Mouse (Mus musculus) forebrain, embryonic 12.5 days (tissue): ENCODE data around the gene Stk39. TPM values are rescaled to one million over a fixed set of nuclear protein-coding genes. Genes with fewer than 3 reads are reported as not detected.
A peak's percentile ranks its signal among the peaks of the same experiment; 100 is the strongest.

Experiments used
- ATAC-seq: fragments of 200-750 bp; cut with Nextera tagmentation; 2 replicates; pipeline ENCODE4 v1.8.0; 2017; ENCODE audit warnings: moderate TSS enrichment; ENCODE audit not compliant: low FRiP score
- H3K27ac ChIP-seq: fragments of 300-500 bp; sonication (generic); 2 replicates; pipeline ENCODE4 v1.5.1; 2016; ENCODE audit warnings: mild to moderate bottlenecking
- H3K27me3 ChIP-seq: fragments of 300-500 bp; sonication (generic); 2 replicates; pipeline ENCODE4 v1.6.1; 2016; ENCODE audit warnings: mild to moderate bottlenecking
- H3K36me3 ChIP-seq: fragments of 300-500 bp; sonication (generic); replicated peaks from 2 replicates; pipeline ENCODE4 v1.6.1; 2016; ENCODE audit warnings: mild to moderate bottlenecking
- H3K4me1 ChIP-seq: fragments of 300-500 bp; sonication (generic); 2 replicates; pipeline ENCODE4 v1.6.1; 2016
- H3K4me2 ChIP-seq: fragments of 300-500 bp; sonication (generic); 2 replicates; pipeline ENCODE4 v1.6.1; 2016; ENCODE audit warnings: mild to moderate bottlenecking, moderate library complexity
- H3K4me3 ChIP-seq: fragments of 300-500 bp; sonication (generic); replicated peaks from 2 replicates; pipeline ENCODE4 v1.5.1; 2016; ENCODE audit warnings: mild to moderate bottlenecking
- H3K9ac ChIP-seq: fragments of 300-500 bp; sonication (generic); 2 replicates; pipeline ENCODE4 v1.6.1; 2016; ENCODE audit warnings: mild to moderate bottlenecking
- H3K9me3 ChIP-seq: fragments of 300-500 bp; sonication (generic); 2 replicates; pipeline ENCODE4 v1.6.1; 2016
- WGBS: fragments of 180-500 bp; shearing (Covaris S2); methylation state at CpG from one replicate; pipeline ENCODE4 v1.1.7; 2016; 5-methylcytosine and 5-hydroxymethylcytosine counted together
- polyA plus RNA-seq: library from polyadenylated mRNA; unstranded; fragments of >200 nt; fragmentation: Nextera tagmentation; extraction: Ambion mirVana; gene quantifications from 2 replicates; pipeline ENCODE4 v1.2.1, GENCODE M21; 2016

Gene Stk39
- polyA plus RNA-seq, 1 experiment from 2014 or later, result 43.6 TPM

GRCm38 (mm10) chr2:68284391-68284790, 187.7 kb downstream of the Stk39 start:
- no peaks in the 10 kb centered on the region for H3K4me1 ChIP-seq
- no peaks in the 10 kb centered on the region for H3K9me3 ChIP-seq
- 88% methylated on average over 2 of the region's 2 CpGs for WGBS
- H3K4me2 ChIP-seq, result no peak overlapping the region
- no peak overlapping the region for H3K9ac ChIP-seq
- peaks cover 16% of the 10 kb centered on the region; the same call in 1 of the 2 replicates for H3K36me3 ChIP-seq
- no peaks in the 10 kb centered on the region for H3K27me3 ChIP-seq
- no peak overlapping the region for H3K4me3 ChIP-seq
- ATAC-seq, result no peak
- H3K27ac ChIP-seq, result no peak overlapping the region

DNA sequence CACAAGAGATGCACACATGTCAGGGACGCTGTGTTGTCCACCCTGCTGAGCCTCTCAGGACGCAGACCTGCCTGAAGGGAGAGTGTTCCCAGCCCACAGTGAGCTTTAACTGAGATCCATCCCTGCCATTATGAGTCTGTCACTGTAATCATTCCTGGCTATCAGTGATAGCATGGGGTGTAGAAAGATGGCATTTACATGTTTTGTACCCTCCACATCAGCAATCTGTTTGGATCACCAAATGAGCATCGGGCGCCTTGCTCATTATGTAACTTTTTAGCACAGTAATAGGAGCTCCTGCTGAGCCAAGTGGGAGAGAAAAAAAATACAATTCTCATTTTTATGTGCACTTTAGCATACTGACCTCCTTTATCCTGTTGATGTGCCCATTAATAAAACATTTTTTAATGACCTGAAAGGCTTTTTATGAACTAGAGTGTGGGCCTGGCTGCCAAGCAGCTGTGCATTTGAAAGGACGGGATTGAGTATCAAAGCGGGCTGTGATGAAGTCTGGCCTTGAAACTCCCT, 189.0 kb downstream of the Stk39 start:
- no peak overlapping the region for H3K27ac ChIP-seq
- ATAC-seq, result 0 out of 2 replicates have a peak, but pooled peaks have one; percentile 23
- H3K4me1 ChIP-seq, result no peaks in the 10 kb centered on the region
- H3K9me3 ChIP-seq, result no peaks in the 10 kb centered on the region
- no peak overlapping the region for H3K9ac ChIP-seq
- H3K4me2 ChIP-seq, result no peak overlapping the region
- 78% methylated on average over 6 of the region's 6 CpGs for WGBS
- no peak overlapping the region for H3K4me3 ChIP-seq
- H3K36me3 ChIP-seq, result peaks cover 16% of the 10 kb centered on the region; the same call in 1 of the 2 replicates
- no peaks in the 10 kb centered on the region for H3K27me3 ChIP-seq

DNA sequence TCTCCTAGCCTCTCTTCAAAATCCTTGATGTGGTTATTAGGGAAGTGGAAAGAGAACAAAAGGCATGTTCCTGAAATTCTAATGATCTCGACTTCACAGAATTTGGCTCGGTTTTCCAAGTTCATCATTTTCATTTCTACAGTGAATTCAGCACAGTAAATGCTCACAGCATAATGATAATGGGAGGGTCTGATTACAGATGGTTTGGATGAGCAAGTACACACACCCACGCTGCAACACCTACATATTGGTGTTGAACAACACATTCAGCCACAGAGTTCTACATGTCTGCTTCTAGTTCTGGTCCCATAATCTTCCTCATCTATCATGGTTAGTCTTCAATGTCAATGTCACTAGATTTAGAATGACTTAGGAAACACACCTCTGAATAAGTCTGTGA, 190.5 kb downstream of the Stk39 start:
- Histone ChIP-seq H3K27me3 (no peaks in the 10 kb centered on the region), H3K4me2 (no peak overlapping the region), H3K27ac (no peak overlapping the region), H3K4me3 (no peak overlapping the region), H3K4me1 (no peaks in the 10 kb centered on the region), H3K36me3 (peaks cover 12% of the 10 kb centered on the region; the same call in 1 of the 2 replicates), H3K9me3 (no peaks in the 10 kb centered on the region), H3K9ac (no peak overlapping the region)
- 90% methylated on average over 3 of the region's 3 CpGs for WGBS
- no peak for ATAC-seq

- no peak for ATAC-seq
- Histone ChIP-seq H3K36me3 (peaks cover 17% of the 10 kb centered on the region), H3K27ac (no peak overlapping the region), H3K4me1 (no peaks in the 10 kb centered on the region), H3K4me2 (no peak overlapping the region), H3K4me3 (no peak overlapping the region), H3K27me3 (no peaks in the 10 kb centered on the region), H3K9ac (no peak overlapping the region), H3K9me3 (no peaks in the 10 kb centered on the region)
- WGBS, result 79% methylated on average over 4 of the region's 4 CpGs
Observed at GRCm38 (mm10) chr2:68271301-68271700, 200.8 kb downstream of the Stk39 start.

GRCm38 (mm10) chr2:68270836-68271235, 201.2 kb downstream of the Stk39 start:
- no peak for ATAC-seq

DNA sequence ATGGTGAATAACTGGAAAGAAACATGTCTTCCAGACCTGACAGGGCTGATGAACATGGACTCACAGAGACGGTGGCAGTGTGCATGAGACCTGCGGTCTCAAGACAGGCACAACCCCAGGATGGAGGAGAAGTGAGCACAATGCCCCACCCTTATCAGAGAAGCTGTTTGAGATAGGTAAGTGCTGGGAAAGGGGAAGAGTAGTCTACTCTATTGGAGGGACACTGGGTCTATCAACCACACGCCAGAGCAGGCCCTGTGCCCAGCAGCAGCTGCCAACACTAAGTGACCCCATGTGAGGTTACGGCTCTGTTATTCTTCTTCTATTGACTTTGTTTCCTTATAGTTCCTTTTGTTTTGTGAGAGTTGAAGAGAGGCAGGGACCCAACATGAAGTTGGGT, 202.4 kb downstream of the Stk39 start:
- H3K36me3 ChIP-seq, result peaks cover 13% of the 10 kb centered on the region
- 90% methylated on average over 4 of the region's 4 CpGs for WGBS
- no peak for ATAC-seq
- no peak overlapping the region for H3K4me2 ChIP-seq
- H3K4me3 ChIP-seq, result no peak overlapping the region
- no peaks in the 10 kb centered on the region for H3K9me3 ChIP-seq
- no peak overlapping the region for H3K9ac ChIP-seq
- H3K4me1 ChIP-seq, result no peaks in the 10 kb centered on the region
- H3K27ac ChIP-seq, result no peak overlapping the region
- no peaks in the 10 kb centered on the region for H3K27me3 ChIP-seq

More at GRCm38 (mm10) chr2:68270836-68271235, 201.2 kb downstream of the Stk39 start:
- WGBS, result 84% methylated on average over 6 of the region's 6 CpGs
- Histone ChIP-seq H3K9ac (no peak overlapping the region), H3K4me1 (no peaks in the 10 kb centered on the region), H3K27me3 (no peaks in the 10 kb centered on the region), H3K27ac (no peak overlapping the region), H3K36me3 (peaks cover 17% of the 10 kb centered on the region), H3K4me3 (no peak overlapping the region), H3K9me3 (no peaks in the 10 kb centered on the region), H3K4me2 (no peak overlapping the region)

DNA sequence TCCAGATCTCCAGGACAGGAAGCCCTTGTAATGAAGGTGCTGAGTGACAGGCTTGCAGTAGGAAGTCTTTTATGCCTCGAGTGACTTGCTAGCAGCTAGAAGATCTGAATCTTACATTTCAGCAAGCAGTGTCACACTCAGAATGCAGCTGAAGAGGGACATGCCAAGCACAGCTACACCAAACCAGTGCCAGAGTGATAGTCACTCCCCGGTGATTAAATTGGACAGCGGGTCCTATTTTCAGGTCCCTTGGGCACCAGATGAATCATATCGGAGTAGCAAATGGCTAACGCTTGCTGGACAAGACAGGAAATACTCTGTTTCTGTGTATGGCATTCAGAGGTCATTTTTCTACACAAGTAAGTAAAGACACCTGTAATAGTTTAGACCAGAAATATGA, 207.2 kb downstream of the Stk39 start:
- ATAC-seq, result no peak
- no peaks in the 10 kb centered on the region for H3K4me1 ChIP-seq
- no peaks in the 10 kb centered on the region for H3K36me3 ChIP-seq
- H3K27ac ChIP-seq, result no peak overlapping the region
- H3K4me3 ChIP-seq, result no peak overlapping the region
- H3K27me3 ChIP-seq, result no peaks in the 10 kb centered on the region
- H3K9ac ChIP-seq, result no peak overlapping the region
- WGBS, result 89% methylated on average over 5 of the region's 5 CpGs
- H3K4me2 ChIP-seq, result no peak overlapping the region
- no peaks in the 10 kb centered on the region for H3K9me3 ChIP-seq

- Histone ChIP-seq H3K9me3 (no peaks in the 10 kb centered on the region), H3K27me3 (no peaks in the 10 kb centered on the region), H3K4me2 (no peak overlapping the region), H3K4me1 (no peaks in the 10 kb centered on the region), H3K9ac (no peak overlapping the region), H3K27ac (no peak overlapping the region), H3K4me3 (no peak overlapping the region), H3K36me3 (0 out of 2 replicates have a peak, but pooled peaks cover 10% of the 10 kb centered on the region)
- WGBS, result 96% methylated on average over 2 of the region's 2 CpGs
- ATAC-seq, result no peak
Observed at GRCm38 (mm10) chr2:68260911-68261310, 211.2 kb downstream of the Stk39 start.

DNA sequence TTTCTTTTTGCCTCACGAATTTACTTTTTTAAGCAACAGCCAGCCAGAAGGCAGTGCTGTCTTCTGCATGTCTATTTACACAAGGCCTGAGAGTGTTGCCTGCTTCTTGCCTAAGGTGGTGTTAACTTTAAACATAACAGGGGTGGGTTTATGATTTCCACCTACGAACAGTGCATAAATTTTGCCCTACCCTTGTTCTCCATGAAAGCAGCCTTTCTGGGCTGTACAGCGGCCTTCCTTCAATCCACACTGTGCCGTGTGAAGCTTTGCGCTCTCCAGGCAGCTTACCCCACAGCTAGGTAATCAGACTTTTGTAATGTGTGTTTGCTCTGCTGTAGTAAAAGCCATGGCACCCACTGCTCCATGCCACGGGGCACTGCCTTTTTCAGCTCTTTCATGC, 214.5 kb downstream of the Stk39 start:
- 78% methylated on average over 6 of the region's 6 CpGs for WGBS
- no peaks in the 10 kb centered on the region for H3K4me1 ChIP-seq
- H3K9me3 ChIP-seq, result no peaks in the 10 kb centered on the region
- no peaks in the 10 kb centered on the region for H3K27me3 ChIP-seq
- H3K36me3 ChIP-seq, result 0 out of 2 replicates have a peak, but pooled peaks cover 10% of the 10 kb centered on the region
- H3K9ac ChIP-seq, result no peak overlapping the region
- H3K27ac ChIP-seq, result no peak overlapping the region
- H3K4me3 ChIP-seq, result no peak overlapping the region
- no peak for ATAC-seq
- no peak overlapping the region for H3K4me2 ChIP-seq

- Histone ChIP-seq H3K27ac (no peak overlapping the region), H3K4me3 (no peak overlapping the region), H3K4me1 (peaks cover 6% of the 10 kb centered on the region; the same call in 1 of the 2 replicates), H3K27me3 (no peaks in the 10 kb centered on the region), H3K4me2 (no peak overlapping the region), H3K36me3 (0 out of 2 replicates have a peak, but pooled peaks cover 10% of the 10 kb centered on the region), H3K9me3 (no peaks in the 10 kb centered on the region), H3K9ac (no peak overlapping the region)
- 92% methylated on average over 8 of the region's 8 CpGs for WGBS
- no peak for ATAC-seq
Observed at GRCm38 (mm10) chr2:68256472-68256871, 215.6 kb downstream of the Stk39 start.

DNA sequence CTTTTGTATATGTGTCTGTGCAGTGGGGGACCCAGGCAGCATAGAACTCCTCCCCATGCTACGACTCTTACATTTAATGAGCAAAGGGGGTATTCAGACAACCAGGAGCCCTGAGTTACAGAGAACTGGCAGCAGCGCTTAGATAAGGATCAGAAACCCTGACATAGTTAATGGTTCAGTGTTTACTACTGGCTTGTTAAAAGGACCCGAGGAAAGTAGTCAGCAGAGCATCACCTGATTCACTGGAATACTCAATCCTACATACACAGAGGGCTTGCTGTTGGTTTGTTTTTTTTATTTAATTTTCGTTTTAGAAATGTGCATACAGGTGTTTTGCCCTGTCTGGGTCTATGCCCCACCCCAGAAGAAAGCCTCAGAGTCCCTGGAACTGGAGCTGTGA, 217.3 kb downstream of the Stk39 start:
- no peaks in the 10 kb centered on the region for H3K9me3 ChIP-seq
- H3K27me3 ChIP-seq, result no peaks in the 10 kb centered on the region
- H3K4me3 ChIP-seq, result no peak overlapping the region
- 78% methylated on average over 4 of the region's 4 CpGs for WGBS
- peaks cover 15% of the 10 kb centered on the region; the same call in 1 of the 2 replicates for H3K4me1 ChIP-seq
- H3K4me2 ChIP-seq, result no peak overlapping the region
- no peak overlapping the region for H3K9ac ChIP-seq
- H3K36me3 ChIP-seq, result 0 out of 2 replicates have a peak, but pooled peaks cover 10% of the 10 kb centered on the region
- ATAC-seq, result no peak
- H3K27ac ChIP-seq, result no peak overlapping the region

GRCm38 (mm10) chr2:68253222-68253621, 218.8 kb downstream of the Stk39 start:
- no peak for ATAC-seq
- Histone ChIP-seq H3K27me3 (no peaks in the 10 kb centered on the region), H3K36me3 (peaks cover 4% of the 10 kb centered on the region; the same call in 1 of the 2 replicates), H3K9ac (no peak overlapping the region), H3K4me3 (no peak overlapping the region), H3K27ac (no peak overlapping the region), H3K9me3 (no peaks in the 10 kb centered on the region), H3K4me2 (no peak overlapping the region), H3K4me1 (peaks cover 15% of the 10 kb centered on the region; the same call in 1 of the 2 replicates)
- 80% methylated on average over 2 of the region's 2 CpGs for WGBS

- WGBS, result 62% methylated on average over 6 of the region's 6 CpGs
- Histone ChIP-seq H3K9me3 (no peaks in the 10 kb centered on the region), H3K27me3 (no peaks in the 10 kb centered on the region), H3K36me3 (peaks cover 4% of the 10 kb centered on the region; the same call in 1 of the 2 replicates), H3K9ac (no peak overlapping the region), H3K4me1 (peaks cover 15% of the 10 kb centered on the region; the same call in 1 of the 2 replicates), H3K4me3 (no peak overlapping the region), H3K4me2 (no peak overlapping the region), H3K27ac (no peak overlapping the region)
- no peak for ATAC-seq
Observed at GRCm38 (mm10) chr2:68252048-68252758, 219.9 kb downstream of the Stk39 start.
